Mouse (Mus musculus): ENCODE results near the gene Snx29.

- TF ChIP-seq CTCF (conservative IDR thresholded peaks at IDR 0.05 in 1 of 2, IDR thresholded peaks at IDR 0.05 in 1 of 2; ENCODE audit: low read depth in 2 of 2, low read length in 2 of 2), result no peak
- TF ChIP-seq EP300 (IDR thresholded peaks at IDR 0.05; ENCODE audit: low read length), result no peak
- TF ChIP-seq POLR2A (IDR thresholded peaks at IDR 0.05; ENCODE audit: low read depth, low read length), result no peak
- no peak for TF ChIP-seq TCF12 (IDR thresholded peaks at IDR 0.05; ENCODE audit: low read depth, low read length)
- no peak for TF ChIP-seq ZNF384 (IDR thresholded peaks at IDR 0.05; ENCODE audit: low read depth, low read length)
Observed at GRCm38 (mm10) chr16:11437641-11438040, 114.9 kb downstream of the Snx29 start.

All from CH12.LX (cell line).